Mouse (Mus musculus) liver, embryonic 13.5 days (tissue): ENCODE data around the gene Gm28305. TPM values are rescaled to one million over a fixed set of nuclear protein-coding genes. Genes with fewer than 3 reads are reported as not detected.

Source experiments
- ATAC-seq: fragments of 200-750 bp; cut with Nextera tagmentation; 2 replicates; pipeline ENCODE4 v1.8.0; 2017; ENCODE audit warnings: low read depth, mild to moderate bottlenecking, moderate number of reproducible peaks, moderate library complexity
- DNase-seq: peaks from one replicate; pipeline ENCODE4 v3.0.0; 2022
- H3K27ac ChIP-seq: fragments of 300-500 bp; sonication (generic); 2 replicates; pipeline ENCODE4 v1.5.1; 2015; ENCODE audit warnings: moderate library complexity, mild to moderate bottlenecking, inconsistent platforms
- H3K27me3 ChIP-seq: fragments of 300-500 bp; sonication (generic); 2 replicates; pipeline ENCODE4 v1.6.1; 2015; ENCODE audit warnings: mild to moderate bottlenecking, inconsistent platforms
- H3K36me3 ChIP-seq: fragments of 300-500 bp; sonication (generic); 2 replicates; pipeline ENCODE4 v1.6.1; 2015; ENCODE audit warnings: mild to moderate bottlenecking, inconsistent platforms
- H3K4me1 ChIP-seq: fragments of 300-500 bp; sonication (generic); replicated peaks from 2 replicates; pipeline ENCODE4 v1.6.1; 2015; ENCODE audit warnings: inconsistent platforms
- H3K4me2 ChIP-seq: fragments of 300-500 bp; sonication (generic); 2 replicates; pipeline ENCODE4 v1.6.1; 2015; ENCODE audit warnings: inconsistent platforms, mild to moderate bottlenecking, moderate library complexity
- H3K4me3 ChIP-seq: fragments of 300-500 bp; sonication (generic); replicated peaks from 2 replicates; pipeline ENCODE4 v1.5.1; 2015; ENCODE audit warnings: mild to moderate bottlenecking, inconsistent platforms
- H3K9ac ChIP-seq: fragments of 300-500 bp; sonication (generic); 2 replicates; pipeline ENCODE4 v1.6.1; 2015; ENCODE audit warnings: mild to moderate bottlenecking, inconsistent platforms
- H3K9me3 ChIP-seq: fragments of 300-500 bp; sonication (generic); replicated peaks from 2 replicates; pipeline ENCODE4 v1.6.1; 2016; ENCODE audit warnings: inconsistent platforms
- WGBS: fragments of 180-500 bp; shearing (Covaris S2); methylation state at CpG from one replicate; pipeline ENCODE4 v1.1.7; 2015; ENCODE audit not compliant: insufficient replicate concordance; 5-methylcytosine and 5-hydroxymethylcytosine counted together
- polyA plus RNA-seq: library from polyadenylated mRNA; unstranded; fragments of >200 nt; fragmentation: Nextera tagmentation; extraction: Ambion mirVana; gene quantifications from 2 replicates; pipeline ENCODE4 v1.2.1, GENCODE M21; 2015

Gm28305 gene
- polyA plus RNA-seq, 1 experiment from 2014 or later = not detected

GRCm38 (mm10) chr9:104035261-104036015 is 5.0 kb upstream of the Gm28305 start:
- no peak overlapping the region for H3K4me2 ChIP-seq
- H3K4me3 ChIP-seq = no peak overlapping the region
- DNase-seq (peak; percentile 49), ATAC-seq (peak; percentile 61; the same call in 1 of the 2 replicates)
- no peak overlapping the region for H3K27ac ChIP-seq
- 42% methylated on average over 24 of the region's 24 CpGs for WGBS
- no peaks in the 10 kb centered on the region for H3K4me1 ChIP-seq
- no peaks in the 10 kb centered on the region for H3K9me3 ChIP-seq
- no peak overlapping the region for H3K9ac ChIP-seq
- no peaks in the 10 kb centered on the region for H3K36me3 ChIP-seq
- H3K27me3 ChIP-seq = no peaks in the 10 kb centered on the region

GRCm38 (mm10) chr9:104038266-104038665 is 2.2 kb upstream of the Gm28305 start:
- ATAC-seq = no peak
- 78% methylated on average over 13 of the region's 13 CpGs for WGBS
- no peak for DNase-seq
- Histone ChIP-seq H3K4me1 (no peaks in the 10 kb centered on the region), H3K4me2 (no peak overlapping the region), H3K27ac (no peak overlapping the region), H3K36me3 (no peaks in the 10 kb centered on the region), H3K4me3 (no peak overlapping the region), H3K27me3 (no peaks in the 10 kb centered on the region), H3K9ac (no peak overlapping the region), H3K9me3 (no peaks in the 10 kb centered on the region)

DNA sequence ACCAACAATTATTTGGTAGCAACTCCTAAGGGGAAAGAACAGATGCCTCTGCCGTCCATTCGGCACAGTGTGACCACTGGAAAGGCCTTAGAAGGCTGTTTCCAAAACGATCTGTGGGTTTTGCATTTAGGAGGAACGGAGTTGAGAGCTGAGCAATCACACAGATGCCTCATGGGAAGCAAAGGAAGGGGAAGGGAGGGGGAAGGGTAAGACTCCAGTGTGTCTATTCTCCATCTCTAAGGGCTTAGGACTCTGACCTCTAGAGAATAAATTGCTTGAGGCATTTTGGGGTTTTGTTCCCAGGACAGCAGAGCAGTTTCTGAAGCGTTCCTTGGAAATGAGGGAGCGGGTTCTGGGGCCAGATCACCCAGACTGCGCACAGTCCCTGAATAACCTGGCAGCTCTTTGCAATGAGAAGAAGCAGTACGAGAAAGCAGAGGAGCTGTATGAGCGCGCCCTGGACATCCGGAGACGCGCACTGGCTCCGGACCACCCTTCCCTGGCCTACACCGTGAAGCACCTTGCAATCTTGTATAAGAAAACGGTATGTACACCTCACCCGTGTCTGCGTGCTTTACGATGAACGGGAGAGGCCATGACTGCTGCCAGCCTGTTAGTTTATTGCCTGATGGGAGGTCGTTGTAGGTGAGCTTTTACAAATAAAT is 1.3 kb upstream of the Gm28305 start:
- no peak overlapping the region for H3K4me3 ChIP-seq
- H3K36me3 ChIP-seq = no peaks in the 10 kb centered on the region
- no peak overlapping the region for H3K27ac ChIP-seq
- ATAC-seq = no peak
- WGBS = 79% methylated on average over 21 of the region's 21 CpGs
- no peak overlapping the region for H3K4me2 ChIP-seq
- no peaks in the 10 kb centered on the region for H3K4me1 ChIP-seq
- no peak for DNase-seq
- H3K9me3 ChIP-seq = no peaks in the 10 kb centered on the region
- H3K9ac ChIP-seq = no peak overlapping the region
- H3K27me3 ChIP-seq = no peaks in the 10 kb centered on the region

GRCm38 (mm10) chr9:104039742-104040141 is 720 bp upstream of the Gm28305 start:
- WGBS = 50% methylated on average over 4 of the region's 4 CpGs

GRCm38 (mm10) chr9:104043676-104044075 is 3.2 kb downstream of the Gm28305 start:
- no peak for DNase-seq
- no peaks in the 10 kb centered on the region for H3K4me1 ChIP-seq
- no peak overlapping the region for H3K4me2 ChIP-seq
- no peak overlapping the region for H3K27ac ChIP-seq
- no peak overlapping the region for H3K9ac ChIP-seq
- no peak for ATAC-seq
- H3K36me3 ChIP-seq = peaks cover 24% of the 10 kb centered on the region
- no peaks in the 10 kb centered on the region for H3K27me3 ChIP-seq
- H3K4me3 ChIP-seq = no peak overlapping the region
- H3K9me3 ChIP-seq = no peaks in the 10 kb centered on the region
- WGBS = 74% methylated on average over 4 of the region's 4 CpGs

More at GRCm38 (mm10) chr9:104039742-104040141, 720 bp upstream of the Gm28305 start:
- H3K9me3 ChIP-seq = no peaks in the 10 kb centered on the region
- ATAC-seq = no peak
- no peaks in the 10 kb centered on the region for H3K27me3 ChIP-seq
- no peak overlapping the region for H3K4me3 ChIP-seq
- no peaks in the 10 kb centered on the region for H3K36me3 ChIP-seq
- H3K9ac ChIP-seq = no peak overlapping the region
- DNase-seq = no peak
- H3K27ac ChIP-seq = no peak overlapping the region
- no peak overlapping the region for H3K4me2 ChIP-seq
- no peaks in the 10 kb centered on the region for H3K4me1 ChIP-seq

GRCm38 (mm10) chr9:104051028-104051427 is 10.6 kb downstream of the Gm28305 start:
- DNase-seq = no peak
- no peak for ATAC-seq
- no peak overlapping the region for H3K9ac ChIP-seq
- no peaks in the 10 kb centered on the region for H3K4me1 ChIP-seq
- peaks cover 88% of the 10 kb centered on the region for H3K36me3 ChIP-seq
- 74% methylated on average over 6 of the region's 6 CpGs for WGBS
- H3K4me2 ChIP-seq = no peak overlapping the region
- H3K9me3 ChIP-seq = no peaks in the 10 kb centered on the region
- H3K4me3 ChIP-seq = no peak overlapping the region
- no peaks in the 10 kb centered on the region for H3K27me3 ChIP-seq
- H3K27ac ChIP-seq = no peak overlapping the region

DNA sequence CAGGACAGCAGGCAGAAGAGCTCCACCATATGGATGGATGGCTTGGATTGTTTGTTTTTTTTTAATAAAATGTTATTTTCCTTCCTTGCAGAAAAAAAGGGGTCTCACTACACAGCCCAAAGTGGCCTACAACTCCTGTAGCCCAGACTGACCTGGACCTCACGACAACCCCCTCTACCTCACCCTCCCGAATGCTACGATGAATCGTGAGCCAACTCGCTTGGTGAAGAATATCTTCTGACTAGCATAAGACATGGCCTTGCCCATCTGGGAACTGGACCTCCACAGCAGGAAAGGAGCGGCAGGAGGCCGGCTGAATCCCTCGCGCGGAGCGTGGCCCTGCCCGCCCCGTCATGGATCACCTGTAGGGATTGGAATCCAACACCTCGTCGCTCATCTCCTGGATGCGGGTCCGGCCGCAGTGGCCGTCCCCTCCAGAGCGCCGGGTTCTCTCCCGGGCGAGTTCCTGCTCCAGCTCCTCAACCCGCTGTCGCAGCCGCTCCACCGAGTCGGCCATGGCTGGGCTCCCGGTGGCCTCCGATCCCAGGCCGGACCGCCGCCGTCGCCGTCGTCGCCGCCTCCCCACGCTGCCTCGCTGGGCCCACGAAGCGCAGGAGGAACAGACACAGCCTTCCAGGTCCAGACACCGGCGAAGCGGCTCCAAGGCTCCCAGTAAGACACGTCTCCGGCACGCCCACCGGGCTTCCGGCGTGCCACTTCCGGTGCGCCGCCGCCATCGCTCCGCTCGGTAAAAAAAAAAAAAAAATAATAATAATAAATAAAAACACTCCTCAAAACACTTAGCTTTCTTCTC is 22.2 kb downstream of the Gm28305 start, which contains the start of gene Uba5:
TSS of gene Uba5 (minus strand) at position 705 of the 814 bp plus-strand sequence.
- H3K4me2 ChIP-seq = peak within 1 kb of the TSS; percentile 93
- DNase-seq (peak; percentile 61), ATAC-seq (peak; percentile 75)
- peak within 1 kb of the TSS; percentile 87 for H3K9ac ChIP-seq
- WGBS = 1% methylated on average over 59 of the region's 59 CpGs
- peaks cover 25% of the 10 kb centered on the region for H3K36me3 ChIP-seq
- peaks cover 24% of the 10 kb centered on the region for H3K4me1 ChIP-seq
- H3K4me3 ChIP-seq = peak within 1 kb of the TSS; percentile 87
- no peaks in the 10 kb centered on the region for H3K27me3 ChIP-seq
- H3K27ac ChIP-seq = peak within 1 kb of the TSS; percentile 58
- H3K9me3 ChIP-seq = no peaks in the 10 kb centered on the region

- Histone ChIP-seq H3K4me2 (peak within 1 kb of the TSS; percentile 93), H3K36me3 (peaks cover 19% of the 10 kb centered on the region), H3K9ac (peak within 1 kb of the TSS; percentile 87), H3K9me3 (no peaks in the 10 kb centered on the region), H3K27me3 (no peaks in the 10 kb centered on the region), H3K4me1 (peaks cover 24% of the 10 kb centered on the region), H3K27ac (peak within 1 kb of the TSS; percentile 58), H3K4me3 (peak within 1 kb of the TSS; percentile 87)
- under 1% methylated on average over 28 of the region's 30 CpGs for WGBS
- DNase-seq (peak; percentile 73), ATAC-seq (peak; percentile 96)
Observed at GRCm38 (mm10) chr9:104063244-104063961, 22.9 kb downstream of the Gm28305 start, which contains the start of gene Acad11. Gene Acad11 (plus strand): TSS chr9:104063377.

DNA sequence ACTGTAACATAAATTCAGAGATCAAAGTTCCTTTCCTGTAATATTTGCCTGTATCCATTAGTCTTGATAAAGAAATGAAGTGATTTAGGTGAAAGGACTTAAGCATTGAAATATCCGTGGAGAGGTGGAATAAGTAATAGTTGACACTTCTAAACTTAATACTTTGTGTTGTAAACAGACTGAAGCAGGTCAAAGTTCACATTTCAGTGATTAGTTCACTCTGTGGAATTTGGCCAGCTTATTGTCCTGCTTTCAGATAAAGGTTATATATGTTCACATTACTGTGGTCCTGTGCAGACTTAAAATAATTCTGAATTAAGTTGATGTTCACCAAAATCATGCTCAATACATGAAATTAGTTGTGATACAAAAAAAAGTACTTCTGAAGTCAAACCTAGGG is 24.1 kb downstream of the Gm28305 start:
- no peak for ATAC-seq
- H3K4me2 ChIP-seq = peak overlapping the region; percentile 28
- H3K27me3 ChIP-seq = no peaks in the 10 kb centered on the region
- H3K9me3 ChIP-seq = no peaks in the 10 kb centered on the region
- H3K4me1 ChIP-seq = peaks cover 24% of the 10 kb centered on the region
- H3K27ac ChIP-seq = no peak overlapping the region
- peaks cover 14% of the 10 kb centered on the region for H3K36me3 ChIP-seq
- H3K9ac ChIP-seq = no peak overlapping the region
- DNase-seq = no peak
- 22% methylated on average over 1 of the region's 1 CpGs for WGBS
- 0 out of 2 replicates have a peak overlapping the region, but pooled peaks have one; percentile 14 for H3K4me3 ChIP-seq

DNA sequence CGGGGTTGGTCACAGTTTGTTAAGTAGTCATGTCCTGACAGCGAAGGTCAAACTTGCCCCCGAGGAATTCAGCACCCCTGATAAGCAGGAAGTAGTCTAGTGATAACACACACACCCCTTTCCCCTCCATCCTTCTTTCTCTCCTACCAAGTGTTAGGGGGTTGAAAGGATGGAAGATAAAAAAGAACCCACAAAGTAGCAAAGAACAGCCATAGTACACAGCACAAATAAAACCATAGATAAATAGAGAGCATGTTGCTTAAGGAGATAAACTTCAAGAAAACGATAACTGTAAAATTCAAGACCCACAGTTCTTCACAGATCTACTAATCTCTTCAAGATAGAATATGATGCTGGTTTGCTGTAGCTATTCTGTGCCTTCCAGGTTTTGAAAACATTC is 29.8 kb downstream of the Gm28305 start:
- DNase-seq (no peak), ATAC-seq (no peak)
- Histone ChIP-seq H3K4me2 (no peak overlapping the region), H3K27me3 (no peaks in the 10 kb centered on the region), H3K36me3 (no peaks in the 10 kb centered on the region), H3K9ac (no peak overlapping the region), H3K9me3 (no peaks in the 10 kb centered on the region), H3K4me1 (peaks cover 8% of the 10 kb centered on the region; the same call in 1 of the 2 replicates), H3K27ac (no peak overlapping the region), H3K4me3 (no peak overlapping the region)
- 41% methylated on average over 4 of the region's 4 CpGs for WGBS
